Mouse (Mus musculus) cerebellum, postnatal 25 days (tissue): ENCODE results near the gene Hnrnpd.

ENCODE experiments used
- DNase-seq, 2 experiments: peaks; one replicate each; pipeline ENCODE4 v3.0.0; 2021; ENCODE audit warnings: mixed read lengths in 2 of 2

Gene Hnrnpd

GRCm38 (mm10) chr5:99959236-99959936 lies 19.4 kb downstream of the Hnrnpd start:
- DNase-seq = no peak

- DNase-seq = no peak
Observed at GRCm38 (mm10) chr5:99958666-99959065, 20.1 kb downstream of the Hnrnpd start.

- DNase-seq = no peak
Observed at GRCm38 (mm10) chr5:99953883-99954282, 24.9 kb downstream of the Hnrnpd start.

GRCm38 (mm10) chr5:99952513-99952912 lies 26.2 kb downstream of the Hnrnpd start:
- no peak for DNase-seq

GRCm38 (mm10) chr5:99941776-99942502 lies 36.8 kb downstream of the Hnrnpd start:
- DNase-seq = no peak

- DNase-seq = no peak
Observed at GRCm38 (mm10) chr5:99941273-99941672, 37.5 kb downstream of the Hnrnpd start.

GRCm38 (mm10) chr5:99939440-99939839 lies 39.3 kb downstream of the Hnrnpd start:
- no peak for DNase-seq

- DNase-seq = no peak
Observed at GRCm38 (mm10) chr5:99931910-99932309, 46.8 kb downstream of the Hnrnpd start.

GRCm38 (mm10) chr5:99927951-99928350 lies 50.8 kb downstream of the Hnrnpd start:
- peak in 1 of 2 experiments; percentile 51 for DNase-seq

GRCm38 (mm10) chr5:99922033-99922432 lies 56.7 kb downstream of the Hnrnpd start:
- DNase-seq = no peak

- DNase-seq = no peak
Observed at GRCm38 (mm10) chr5:99915494-99915893, 63.2 kb downstream of the Hnrnpd start.

GRCm38 (mm10) chr5:99906181-99906956 lies 72.4 kb downstream of the Hnrnpd start, which contains the start of gene Vamp9:
Gene Vamp9, plus strand, starts transcription at chr5:99906254.
- peak; percentile 89 to 94 for DNase-seq
